Mouse (Mus musculus) small intestine, adult 2 months (tissue): ENCODE measurements around the gene Gm3411. TPM values are rescaled to one million over a fixed set of nuclear protein-coding genes. Genes with fewer than 3 reads are reported as not detected.
"Not testable (repeated sequence)": the region's sequence is repeated elsewhere in the genome, so short reads cannot be mapped to it uniquely, and the experiment has no call there.

Experiments used
- H3K27ac ChIP-seq: fragments of 200-500 bp; 2 replicates; pipeline ENCODE4 v1.5.1; 2012; ENCODE audit warnings: low read depth, low read length, control low read depth, inconsistent platforms; ENCODE audit not compliant: insufficient read depth
- H3K27me3 ChIP-seq: fragments of 200-500 bp; 2 replicates; pipeline ENCODE4 v1.6.1; 2012; ENCODE audit warnings: mild to moderate bottlenecking, moderate library complexity, low read length, inconsistent platforms; ENCODE audit not compliant: control insufficient read depth, insufficient read depth
- H3K36me3 ChIP-seq: fragments of 200-500 bp; 2 replicates; pipeline ENCODE4 v1.6.1; 2012; ENCODE audit warnings: mild to moderate bottlenecking, low read length, control low read depth, inconsistent platforms; ENCODE audit not compliant: control insufficient read depth, insufficient read depth
- H3K4me1 ChIP-seq: fragments of 200-500 bp; 2 replicates; pipeline ENCODE4 v1.6.1; 2012; ENCODE audit warnings: low read length, inconsistent platforms, mixed read lengths; ENCODE audit not compliant: control insufficient read depth, insufficient read depth, insufficient read length
- H3K4me3 ChIP-seq: fragments of 200-500 bp; 2 replicates; pipeline ENCODE4 v1.5.1; 2012; ENCODE audit warnings: low read depth, mild to moderate bottlenecking, control low read depth, inconsistent platforms, low read length, moderate library complexity
- WGBS: fragments of 180-500 bp; shearing (Covaris S2); methylation state at CpG from one replicate; pipeline ENCODE4 v1.1.7; 2018; 5-methylcytosine and 5-hydroxymethylcytosine counted together
- polyA plus RNA-seq: library from polyadenylated mRNA; depleted of rRNA; stranded (reverse); fragments of >200 nt; gene quantifications from 2 replicates; pipeline ENCODE4 v1.2.3, GENCODE M21; 2012; rRNA removed

The Gm3411 gene
- polyA plus RNA-seq: not detected in 2 replicates

- 1% methylated on average over 55 of the region's 57 CpGs for WGBS
- peak within 1 kb of the TSS; percentile 63 for H3K4me3 ChIP-seq
- H3K27ac ChIP-seq, H3K27me3 ChIP-seq, H3K4me1 ChIP-seq, H3K36me3 ChIP-seq: not testable (repeated sequence)
Measured at GRCm38 (mm10) chr14:6286931-6287715, at the start of gene Gm3411. Gene Gm3411, minus strand, starts transcription at chr14:6287250.

DNA sequence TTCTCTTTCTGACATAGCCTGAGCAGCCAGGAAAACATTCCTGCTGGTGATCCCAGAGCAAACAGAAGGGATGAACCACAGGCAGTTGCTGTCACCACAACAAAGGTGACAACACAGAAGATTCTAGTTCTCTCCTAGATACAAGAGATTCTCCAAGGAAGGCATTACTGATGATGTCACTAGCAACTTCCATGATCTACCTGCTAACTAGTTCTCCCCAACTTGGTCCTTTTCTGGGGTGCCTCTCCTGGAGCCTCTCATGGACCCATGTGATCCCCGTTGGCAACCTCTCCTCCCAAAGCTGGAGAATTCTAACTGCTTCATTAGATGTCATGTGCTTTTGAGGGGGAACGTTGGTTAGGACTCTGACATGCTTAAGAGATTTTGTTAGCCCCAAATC lies 17.7 kb upstream of the Gm3411 start, which contains the start of gene Gm21103:
Gene Gm21103 (minus strand): TSS at position 101 of the 400 bp plus-strand sequence.
- 72% methylated on average over 2 of the region's 2 CpGs for WGBS
- not testable (repeated sequence) for H3K36me3 ChIP-seq

DNA sequence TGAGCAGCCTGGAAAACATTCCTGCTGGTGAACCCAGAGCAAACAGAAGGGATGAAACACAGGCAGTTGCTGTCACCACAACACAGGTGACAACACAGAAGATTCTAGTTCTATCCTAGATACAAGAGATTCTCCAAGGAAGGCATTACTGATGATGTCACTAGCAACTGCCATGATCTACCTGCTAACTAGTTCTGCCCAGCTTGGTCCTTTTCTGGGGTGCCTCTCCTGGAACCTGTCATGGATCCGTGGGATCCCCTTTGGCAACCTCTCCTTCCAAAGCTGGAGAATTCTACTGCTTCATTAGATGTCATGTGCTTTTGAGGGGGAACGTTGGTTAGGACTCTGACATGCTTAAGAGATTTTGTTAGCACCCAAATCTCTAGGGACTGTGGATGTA lies 67.9 kb downstream of the Gm3411 start, which contains the start of gene Gm21560:
Gene Gm21560 (minus strand): TSS at position 101 of the 400 bp plus-strand sequence.
- not testable (repeated sequence) for H3K4me1 ChIP-seq, H3K27ac ChIP-seq
- 61% methylated on average over 2 of the region's 2 CpGs for WGBS

More for the DNA sequence above, 17.7 kb upstream of the Gm3411 start, which contains the start of gene Gm21103:
- H3K4me3 ChIP-seq, H3K27ac ChIP-seq, H3K4me1 ChIP-seq, H3K27me3 ChIP-seq: not testable (repeated sequence)

More for the DNA sequence above, 67.9 kb downstream of the Gm3411 start, which contains the start of gene Gm21560:
- H3K27me3 ChIP-seq, H3K4me3 ChIP-seq, H3K36me3 ChIP-seq: not testable (repeated sequence)

Other genes starting within 250 kb of the Gm3411 start
- gene Gm6337, start 229.0 kb downstream of the Gm3411 start, polyA plus RNA-seq: not detected in 2 replicates
- not detected in 2 replicates for gene Gm8206, start 193.3 kb downstream of the Gm3411 start, polyA plus RNA-seq
- 0.08 TPM in 1 of 2 replicates, not detected in the other for gene Gm3468, start 178.6 kb downstream of the Gm3411 start, polyA plus RNA-seq
- not detected in 2 replicates for gene Gm3476, start 161.4 kb downstream of the Gm3411 start, polyA plus RNA-seq
- gene Gm21560, start 68.0 kb downstream of the Gm3411 start, polyA plus RNA-seq: not detected in 2 replicates
- gene Gm21103, start 17.6 kb upstream of the Gm3411 start, polyA plus RNA-seq: not detected in 2 replicates
- gene Gm3618, start 56.4 kb upstream of the Gm3411 start, polyA plus RNA-seq: not detected in 2 replicates
- gene Gm16440, start 103.1 kb upstream of the Gm3411 start, polyA plus RNA-seq: not detected in 2 replicates
- gene Gm3591, start 125.2 kb upstream of the Gm3411 start, polyA plus RNA-seq: 0.06 TPM in 1 of 2 replicates, not detected in the other
- not detected in 2 replicates for gene Gm3594, start 157.4 kb upstream of the Gm3411 start, polyA plus RNA-seq